Mouse (Mus musculus) CD4-positive, CD25-positive, alpha-beta regulatory T cell, adult 4 months (primary cell): ENCODE measurements around the gene Slpi. TPM values are rescaled to one million over a fixed set of nuclear protein-coding genes. Genes with fewer than 3 reads are reported as not detected.

Experiments used
- polyA plus RNA-seq, 2 experiments: library from polyadenylated mRNA; unstranded; fragments of 100-300 nt; shearing (Covaris generic); gene quantifications; one replicate each; pipeline ENCODE4 v1.2.1; 2017

Gene Slpi
- polyA plus RNA-seq, 2 experiments from 2014 or later, result 0.75 to 1.1 TPM

Other genes with a start within 250 kb of the Slpi start
- gene Kcns1, start 218.0 kb downstream of the Slpi start, polyA plus RNA-seq, result under 1 TPM in 1 of 2 experiments, not detected in 1; 0.22 TPM
- gene Wfdc5, start 206.4 kb downstream of the Slpi start, polyA plus RNA-seq, result not detected
- gene Wfdc12, start 198.5 kb downstream of the Slpi start, polyA plus RNA-seq, result not detected
- gene Wfdc15a, start 189.0 kb downstream of the Slpi start, polyA plus RNA-seq, result not detected
- gene Wfdc15b, start 167.4 kb downstream of the Slpi start, polyA plus RNA-seq, result not detected
- not detected for gene Svs2, start 150.6 kb downstream of the Slpi start, polyA plus RNA-seq
- not detected for gene Svs3b, start 132.5 kb downstream of the Slpi start, polyA plus RNA-seq
- not detected for gene Svs4, start 110.6 kb downstream of the Slpi start, polyA plus RNA-seq
- gene Svs3a, start 99.8 kb downstream of the Slpi start, polyA plus RNA-seq, result not detected
- gene Svs6, start 72.3 kb downstream of the Slpi start, polyA plus RNA-seq, result not detected
- gene Svs5, start 56.4 kb downstream of the Slpi start, polyA plus RNA-seq, result not detected
- gene Rbpjl, start 14.0 kb upstream of the Slpi start, polyA plus RNA-seq, result not detected
- not detected for gene Matn4, start 16.1 kb upstream of the Slpi start, polyA plus RNA-seq
- 10 to 100 TPM; 69.7 to 93.7 TPM for gene Sdc4, start 54.8 kb upstream of the Slpi start, polyA plus RNA-seq
- 10 to 100 TPM in 1 of 2 experiments, 1 to 10 TPM in 1; 8.8 to 15.1 TPM for gene Sys1, start 67.9 kb upstream of the Slpi start, polyA plus RNA-seq
- gene Gm20458, start 71.9 kb upstream of the Slpi start, polyA plus RNA-seq, result not detected
- not detected for gene Trp53tg5, start 84.6 kb upstream of the Slpi start, polyA plus RNA-seq
- gene Dbndd2, start 97.0 kb upstream of the Slpi start, polyA plus RNA-seq, result 1 to 10 TPM; 3.7 to 4.5 TPM
- 10 to 100 TPM; 17.0 to 27.0 TPM for gene Pigt, start 108.4 kb upstream of the Slpi start, polyA plus RNA-seq
- gene Wfdc2, start 173.3 kb upstream of the Slpi start, polyA plus RNA-seq, result 1 to 10 TPM; 2.2 to 3.0 TPM
- not detected for gene Spint3, start 184.4 kb upstream of the Slpi start, polyA plus RNA-seq
- gene Wfdc6a, start 196.4 kb upstream of the Slpi start, polyA plus RNA-seq, result not detected
- gene Eppin, start 204.5 kb upstream of the Slpi start, polyA plus RNA-seq, result not detected
- gene Wfdc6b, start 224.4 kb upstream of the Slpi start, polyA plus RNA-seq, result not detected
- not detected for gene Wfdc8, start 224.5 kb upstream of the Slpi start, polyA plus RNA-seq
- not detected for gene Wfdc16, start 249.7 kb upstream of the Slpi start, polyA plus RNA-seq